Mouse (Mus musculus) kidney, postnatal 14 days (tissue): Measurements from ENCODE around the gene Cldn10.

ENCODE experiments used
- DNase-seq: peaks from one replicate; pipeline ENCODE4 v3.0.0; 2022; ENCODE audit warnings: mixed read lengths

Cldn10 gene

DNA sequence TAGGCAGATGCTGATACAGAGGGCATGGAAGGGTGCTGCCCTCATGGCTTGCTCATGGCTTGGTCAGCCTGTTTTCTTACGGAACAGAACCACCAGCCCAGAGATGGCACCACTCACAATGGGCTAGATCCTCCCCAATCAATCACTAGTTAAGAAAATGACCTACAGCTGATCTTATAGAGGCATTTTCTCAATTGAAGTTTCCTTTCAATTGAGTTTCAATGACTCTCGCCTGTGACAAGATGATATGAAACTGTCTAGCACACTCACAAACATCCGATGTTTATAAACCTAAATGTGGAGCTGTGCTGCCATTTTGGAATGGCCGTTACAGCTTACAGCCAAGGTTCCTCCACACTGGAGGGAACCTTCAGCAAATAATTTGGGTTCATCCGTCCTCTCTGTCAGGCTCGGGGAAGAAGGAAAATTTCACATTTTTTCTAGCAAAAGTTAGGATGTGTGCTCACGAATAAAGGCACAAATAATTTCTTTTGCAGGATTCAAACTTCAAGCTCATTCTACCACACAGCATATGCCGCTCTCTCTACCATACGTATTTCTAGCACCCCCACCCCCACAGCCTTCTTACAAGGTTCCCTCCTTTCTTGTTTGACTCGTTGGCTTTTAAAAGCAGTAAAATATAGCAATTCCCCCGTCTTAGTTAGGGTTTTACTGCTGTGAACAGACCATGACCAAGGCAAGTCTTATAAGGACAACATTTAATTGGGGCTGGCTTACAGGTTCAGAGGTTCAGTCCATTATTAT is 41.8 kb downstream of the Cldn10 start:
- DNase-seq, result no peak

DNA sequence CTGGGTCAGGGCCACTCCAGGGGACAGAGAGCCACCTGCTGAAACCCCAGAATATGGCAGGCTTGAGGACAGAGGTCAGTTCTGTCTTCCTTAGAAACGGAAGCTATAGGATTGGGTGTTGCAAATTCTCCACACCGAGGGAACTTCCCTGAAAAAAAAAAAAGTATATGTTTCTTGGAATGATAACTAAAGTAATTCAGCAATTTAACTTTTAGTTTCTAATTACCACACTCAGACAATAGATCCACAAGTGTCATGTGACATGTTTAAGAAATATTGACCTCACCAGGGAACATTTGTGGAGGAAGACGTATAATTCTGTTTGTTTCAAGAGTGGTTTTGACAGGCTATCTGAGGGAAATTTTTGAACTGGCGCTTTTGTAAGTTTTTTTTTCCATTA is 43.9 kb downstream of the Cldn10 start:
- DNase-seq, result no peak

DNA sequence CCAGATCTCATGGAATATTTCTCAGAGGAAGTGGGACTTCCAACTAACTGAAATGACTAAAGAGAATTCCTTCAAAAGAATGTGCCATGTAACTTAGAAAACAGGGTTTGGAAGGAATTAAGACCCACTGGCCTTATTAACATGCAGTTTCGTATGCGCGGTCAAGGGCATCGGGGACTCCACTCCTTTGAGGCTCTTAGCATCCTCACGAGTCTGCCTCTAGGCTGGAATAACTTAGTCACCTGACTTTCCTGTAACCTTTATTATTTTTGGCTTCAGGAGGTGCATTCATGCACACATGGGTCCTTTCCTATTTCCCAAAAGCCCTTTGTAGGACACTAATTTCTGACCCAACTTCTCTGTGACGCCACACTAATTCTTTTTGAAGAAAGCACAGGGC is 45.5 kb downstream of the Cldn10 start:
- peak; percentile 42 for DNase-seq

DNA sequence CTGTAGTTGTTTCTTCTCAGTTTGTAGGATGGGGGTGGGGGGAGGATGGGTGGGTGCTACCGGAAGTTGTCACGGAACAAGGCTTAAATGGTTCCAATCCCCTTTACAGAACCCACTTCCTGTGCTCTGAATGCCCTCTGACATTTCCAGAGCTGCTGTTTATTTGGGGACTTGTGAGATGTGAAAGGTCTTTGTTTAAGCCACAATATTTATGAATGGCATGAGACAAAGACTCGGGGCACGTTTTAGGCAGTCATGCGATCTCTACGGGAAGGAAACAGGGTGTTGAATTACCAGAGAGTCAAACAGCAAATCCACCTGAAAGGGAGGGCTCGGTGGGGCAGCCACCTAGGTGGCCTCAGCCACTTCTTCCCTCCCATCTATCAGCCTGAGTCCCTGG is 46.6 kb downstream of the Cldn10 start:
- DNase-seq, result no peak

DNA sequence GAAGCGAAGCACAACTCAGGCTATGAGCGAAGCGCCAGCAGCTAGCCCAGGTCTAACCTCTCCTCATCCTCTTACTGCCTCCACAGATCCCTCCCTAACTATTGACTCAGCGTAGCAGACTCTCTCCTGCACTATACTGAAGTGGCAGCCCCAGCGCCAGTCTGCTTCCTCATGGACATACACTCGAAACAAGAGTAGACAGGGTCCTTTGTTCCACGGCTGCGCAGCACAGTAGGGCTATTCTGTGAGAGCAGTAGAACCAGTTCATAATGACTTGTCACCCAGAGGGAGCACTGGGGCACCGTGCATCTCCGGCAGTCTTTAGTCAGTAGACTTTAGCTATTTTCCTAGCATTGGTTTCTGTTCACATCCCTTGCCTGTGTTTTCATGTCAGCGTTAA is 48.4 kb downstream of the Cldn10 start:
- no peak for DNase-seq

DNA sequence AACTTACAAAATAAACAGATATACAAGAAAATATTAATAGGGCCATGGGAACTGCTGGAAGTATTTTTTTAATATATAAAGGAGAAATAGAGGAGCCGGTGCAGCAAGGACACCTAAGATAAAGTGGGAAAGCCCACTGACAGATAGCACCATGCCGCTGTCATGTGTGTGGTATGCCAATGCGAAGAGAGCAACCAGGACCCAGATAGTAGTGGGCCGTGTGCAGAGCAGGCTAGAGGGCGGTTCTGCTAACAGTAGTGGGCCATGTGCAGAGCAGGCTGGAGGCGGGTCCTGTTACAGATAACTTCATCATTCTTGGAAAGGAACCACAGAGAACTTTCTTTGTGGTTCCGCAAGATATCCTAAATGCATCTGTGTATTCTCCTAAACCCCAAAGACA is 49.0 kb downstream of the Cldn10 start:
- DNase-seq, result no peak

DNA sequence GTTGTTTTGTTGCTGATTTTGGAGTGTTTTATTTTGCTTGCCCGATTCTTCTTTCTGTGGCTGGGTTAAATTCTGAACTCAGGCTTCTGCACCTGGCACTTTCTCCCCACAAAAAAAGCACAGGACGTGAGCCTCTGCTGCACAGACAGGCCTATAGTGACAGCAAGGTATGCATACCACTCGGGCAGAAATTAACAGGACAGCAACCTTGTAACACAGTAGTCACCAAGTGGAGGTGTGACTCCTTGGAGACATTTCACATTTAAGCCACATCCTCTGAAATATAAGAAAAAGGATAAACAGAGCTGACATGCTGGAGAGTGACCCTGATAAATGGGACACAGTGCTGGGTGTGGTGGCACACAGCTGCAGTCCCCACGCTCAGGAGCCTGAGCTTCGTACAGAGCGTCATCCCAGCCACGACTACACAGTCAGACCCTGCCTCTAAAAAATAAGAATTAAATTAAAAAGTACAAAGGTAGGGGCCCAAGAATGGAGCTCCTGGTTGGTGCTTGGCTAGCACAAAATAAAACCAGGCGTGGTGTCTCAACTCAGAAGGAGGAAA is 50.9 kb downstream of the Cldn10 start:
- no peak for DNase-seq

DNA sequence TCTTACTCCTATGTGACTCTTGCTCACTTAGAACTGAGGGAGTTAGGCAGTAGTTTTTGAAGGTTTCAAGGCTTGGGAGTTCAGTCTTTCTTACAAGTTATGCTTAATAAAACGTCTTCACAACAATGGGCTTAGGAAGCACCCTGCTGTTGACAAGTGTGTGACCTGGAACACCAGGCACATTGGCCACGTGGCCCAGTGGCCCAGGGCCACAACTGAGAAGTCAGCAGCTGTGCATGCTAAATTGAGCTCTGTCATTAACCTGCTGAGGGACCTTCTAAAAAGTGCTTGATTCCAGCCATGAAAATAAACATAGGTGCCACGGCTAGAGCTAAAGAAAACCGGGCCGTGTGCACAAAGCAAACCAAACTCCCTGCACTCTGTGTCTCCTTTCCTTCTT is 51.7 kb downstream of the Cldn10 start:
- DNase-seq, result peak; percentile 50

DNA sequence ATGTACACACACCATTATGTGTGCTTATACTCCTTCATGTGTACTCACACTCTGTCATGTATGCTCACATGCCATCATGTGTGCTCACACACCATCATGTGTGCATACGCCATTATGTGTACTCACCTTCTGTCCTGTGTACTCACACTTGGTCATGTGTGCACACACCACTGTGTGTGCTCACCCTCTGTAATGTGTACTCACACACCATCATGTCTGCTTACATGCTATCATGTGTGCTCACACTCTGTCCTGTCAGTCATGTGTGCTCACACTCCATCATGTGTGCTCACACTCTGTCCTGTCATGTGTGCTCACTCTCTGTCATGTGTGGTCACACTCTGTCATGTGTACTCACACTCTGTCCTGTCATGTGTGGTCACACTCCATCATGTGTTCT is 52.3 kb downstream of the Cldn10 start:
- no peak for DNase-seq

DNA sequence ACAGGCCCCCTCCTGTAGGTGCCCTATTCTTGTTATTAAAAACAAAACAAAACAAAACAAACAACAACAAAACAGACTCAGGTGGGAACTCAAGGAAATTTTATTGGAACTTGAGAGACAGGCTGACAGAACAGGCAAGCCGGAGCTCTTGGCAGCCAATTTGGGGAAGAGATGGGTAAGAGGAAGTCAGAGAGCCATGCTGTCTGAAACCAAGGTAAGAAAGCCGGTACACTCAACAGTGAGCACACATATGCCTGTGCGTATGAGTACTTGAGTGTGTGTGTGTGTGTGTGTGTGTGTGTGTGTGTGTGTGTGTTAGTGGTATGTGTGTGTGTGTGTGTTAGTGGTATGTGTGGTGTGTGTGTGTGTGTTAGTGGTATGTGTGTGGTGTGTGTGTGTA is 54.6 kb downstream of the Cldn10 start:
- DNase-seq, result no peak

DNA sequence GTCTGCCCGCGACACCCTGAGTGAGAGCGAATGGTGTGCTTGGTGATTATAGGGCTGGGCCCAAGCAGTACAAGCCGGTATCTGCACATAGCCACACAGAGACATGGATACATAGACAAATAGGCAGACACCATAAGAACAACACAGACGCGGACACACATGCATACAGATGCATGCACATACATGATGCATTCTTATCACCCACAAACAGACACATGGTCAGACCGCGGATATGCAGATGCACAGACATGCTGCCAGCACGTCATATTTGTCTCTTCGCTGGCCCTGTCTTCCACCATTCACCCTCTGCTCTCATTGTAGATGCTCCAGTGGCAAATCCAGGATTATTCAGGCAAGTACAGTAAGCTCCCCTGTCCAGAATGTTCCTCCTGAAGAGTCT is 59.1 kb downstream of the Cldn10 start:
- no peak for DNase-seq

DNA sequence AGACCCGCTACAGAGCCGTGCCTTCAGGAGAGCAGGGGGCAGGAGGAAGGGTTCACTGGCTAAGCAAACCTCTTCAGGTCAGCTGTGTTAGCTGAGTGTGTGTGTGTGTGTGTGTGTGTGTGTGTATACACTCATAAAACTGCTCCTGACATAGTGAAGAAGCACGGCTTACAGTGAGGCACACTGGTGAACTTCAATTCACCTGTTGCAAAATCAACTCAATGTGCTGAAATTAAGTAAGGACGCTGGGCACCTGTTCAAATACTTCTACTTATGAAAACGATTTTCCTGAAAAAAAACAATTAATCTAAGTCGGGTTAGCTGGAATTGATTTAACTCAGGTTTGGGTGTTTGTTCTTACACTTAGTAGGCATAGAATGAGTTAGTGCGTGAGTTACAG is 60.5 kb downstream of the Cldn10 start:
- no peak for DNase-seq

DNA sequence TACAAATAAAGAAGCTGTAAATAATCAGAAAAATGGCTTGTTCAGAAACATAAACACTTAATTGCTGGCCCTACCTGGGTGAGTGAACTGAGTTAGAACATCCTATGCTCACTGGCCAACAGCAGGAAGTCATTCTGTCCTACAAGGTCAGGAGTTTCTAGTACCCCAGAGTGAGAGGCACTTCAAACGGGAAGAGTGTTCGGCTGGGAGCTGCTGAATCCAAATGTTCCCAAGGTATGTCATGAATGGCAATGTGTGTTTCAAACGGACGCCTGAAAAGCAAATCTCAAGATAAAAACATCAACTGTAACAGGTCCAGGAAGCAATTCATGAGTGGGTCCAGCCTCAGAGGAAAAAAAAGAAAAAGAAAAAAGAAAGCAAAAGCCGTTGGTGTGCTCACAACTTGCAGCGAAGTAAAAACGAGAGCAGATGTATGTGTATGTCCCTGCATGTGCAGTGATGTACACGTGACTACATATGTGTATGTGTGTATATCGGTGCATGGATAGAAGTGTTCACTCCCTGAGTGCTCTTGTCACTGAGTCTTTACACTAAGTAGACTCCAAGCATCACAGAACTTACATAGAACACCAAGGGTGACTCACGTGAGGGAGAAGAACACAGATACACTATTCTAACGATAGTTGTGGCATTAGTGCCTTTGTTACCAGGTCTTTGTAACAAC is 62.4 kb downstream of the Cldn10 start:
- no peak for DNase-seq

DNA sequence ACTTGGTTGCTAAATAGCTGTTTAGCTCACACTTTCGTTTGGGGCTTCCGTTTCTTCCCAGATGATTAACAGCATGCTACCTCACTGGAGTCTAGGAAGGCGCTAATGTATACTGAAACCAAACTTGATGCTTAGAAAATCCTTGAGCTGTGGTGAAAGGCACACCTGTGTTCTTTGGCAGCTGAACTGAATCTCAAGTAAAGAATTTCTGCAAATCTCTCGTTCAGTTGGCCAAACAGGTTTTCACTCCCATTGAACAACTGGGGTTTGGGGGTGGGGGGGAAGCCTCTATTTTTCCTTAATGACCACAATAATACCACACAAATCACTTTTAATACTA is 63.0 kb downstream of the Cldn10 start:
- no peak for DNase-seq

DNA sequence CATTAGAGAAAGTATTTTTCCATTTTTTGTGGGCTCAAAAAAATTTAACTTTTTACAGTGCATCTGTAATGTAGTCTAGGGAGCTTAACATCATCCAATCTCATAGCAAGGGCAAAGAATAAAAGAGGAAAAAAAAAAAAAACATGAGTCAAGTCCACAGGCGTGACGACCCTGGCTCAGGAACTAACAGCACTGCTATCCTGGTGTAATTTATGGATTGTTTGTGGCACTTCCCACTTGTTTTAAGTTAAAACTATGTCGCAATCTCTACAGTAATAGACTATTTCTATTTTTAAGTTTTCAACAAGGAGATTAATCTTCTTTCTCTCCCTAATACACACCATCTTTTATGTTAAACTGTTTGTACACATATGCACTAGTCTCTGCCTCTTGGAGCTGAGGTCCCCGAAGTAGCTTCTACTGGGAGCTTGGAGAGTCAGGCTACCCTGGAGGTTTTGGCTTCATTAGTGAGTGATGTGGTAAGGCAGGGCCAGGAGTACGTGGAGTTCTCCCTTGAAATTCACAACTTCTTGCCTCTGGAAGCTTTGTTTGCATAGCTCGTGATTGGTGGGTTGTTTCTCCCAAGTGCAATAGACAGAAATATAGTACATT is 63.9 kb downstream of the Cldn10 start:
- no peak for DNase-seq

DNA sequence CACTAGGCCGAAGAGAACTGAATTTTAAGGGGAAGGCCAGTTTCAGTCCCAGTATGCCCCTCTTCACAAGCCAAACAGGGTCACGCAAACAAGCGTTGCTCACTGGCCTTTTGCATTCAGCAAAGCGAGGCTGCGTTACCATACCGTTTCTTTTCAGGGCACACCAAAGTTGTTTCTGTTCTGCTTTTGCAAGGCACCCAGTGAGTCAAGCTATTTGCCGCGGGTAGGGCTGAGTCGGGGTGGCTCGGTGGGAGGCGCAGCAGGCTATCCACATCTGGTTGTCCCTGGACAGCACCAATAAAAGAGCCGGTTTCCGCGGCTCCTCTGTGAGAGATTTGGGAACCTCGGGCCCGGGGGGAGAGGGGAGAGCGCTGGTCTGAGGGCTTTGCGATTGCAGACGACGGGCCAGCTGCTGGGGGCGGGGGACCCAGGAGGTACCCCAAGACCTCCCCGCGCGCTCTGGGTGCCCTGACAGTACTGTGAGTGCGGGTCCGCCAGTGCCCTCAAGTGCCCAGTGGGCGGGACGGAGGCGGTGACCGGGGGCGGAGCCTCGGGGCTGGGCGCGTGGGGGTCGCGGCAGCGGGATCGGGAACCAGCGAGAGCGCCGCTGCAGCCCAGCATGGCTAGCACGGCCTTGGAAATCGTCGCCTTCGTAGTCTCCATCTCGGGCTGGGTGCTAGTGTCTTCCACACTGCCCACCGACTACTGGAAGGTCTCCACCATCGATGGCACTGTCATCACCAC is 66.8 kb downstream of the Cldn10 start:
- DNase-seq, result peak; percentile 78

DNA sequence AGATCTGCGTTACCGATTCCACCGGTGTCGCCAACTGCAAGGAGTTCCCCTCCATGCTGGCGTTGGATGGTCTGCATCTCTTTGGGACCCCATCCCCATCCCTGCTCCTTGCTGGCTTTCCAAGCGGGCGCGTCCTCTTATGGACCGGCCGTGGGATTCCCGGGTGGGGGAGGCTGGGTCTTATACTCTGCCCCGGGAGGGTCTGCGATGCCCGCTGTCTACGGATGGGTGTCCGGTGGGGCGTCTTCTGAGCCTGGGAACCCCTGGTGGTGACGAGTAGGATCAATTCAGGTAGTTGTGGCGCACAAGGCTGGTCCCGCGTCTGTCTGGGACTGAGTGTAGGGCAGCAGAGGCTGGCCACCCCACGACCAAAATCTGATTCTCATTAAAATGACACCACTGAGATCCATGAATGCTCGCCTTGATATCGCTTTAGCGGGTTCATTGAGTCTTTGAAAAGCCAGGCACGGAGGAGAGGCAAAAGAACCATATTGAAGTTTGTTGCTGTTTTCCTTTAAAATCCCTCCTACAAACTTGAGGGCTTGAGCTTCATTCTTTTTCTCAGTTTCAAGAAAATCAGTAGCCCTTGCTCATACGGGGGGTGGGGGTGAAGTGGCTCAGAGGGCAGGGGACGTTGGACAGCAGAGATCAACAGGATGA is 67.6 kb downstream of the Cldn10 start:
- DNase-seq, result no peak

DNA sequence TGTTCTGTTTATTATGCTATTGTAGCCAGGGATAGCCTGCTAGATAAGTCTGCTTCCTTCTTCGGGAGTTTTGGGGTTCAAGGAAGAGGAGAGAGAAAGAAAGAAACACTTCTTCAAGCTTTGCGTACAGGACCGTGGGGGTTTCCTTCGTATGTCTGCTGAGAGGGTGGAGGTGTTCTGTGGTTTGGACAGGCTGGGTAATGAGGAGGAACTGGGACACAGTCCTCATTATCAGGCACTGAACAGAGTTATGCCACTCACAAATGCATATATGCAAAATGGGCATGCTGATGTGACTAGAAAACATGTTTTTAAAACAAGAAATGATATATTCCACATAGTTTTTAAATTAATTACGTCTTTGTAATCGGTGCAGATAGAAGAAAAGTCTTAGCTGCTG is 68.9 kb downstream of the Cldn10 start:
- DNase-seq, result no peak

DNA sequence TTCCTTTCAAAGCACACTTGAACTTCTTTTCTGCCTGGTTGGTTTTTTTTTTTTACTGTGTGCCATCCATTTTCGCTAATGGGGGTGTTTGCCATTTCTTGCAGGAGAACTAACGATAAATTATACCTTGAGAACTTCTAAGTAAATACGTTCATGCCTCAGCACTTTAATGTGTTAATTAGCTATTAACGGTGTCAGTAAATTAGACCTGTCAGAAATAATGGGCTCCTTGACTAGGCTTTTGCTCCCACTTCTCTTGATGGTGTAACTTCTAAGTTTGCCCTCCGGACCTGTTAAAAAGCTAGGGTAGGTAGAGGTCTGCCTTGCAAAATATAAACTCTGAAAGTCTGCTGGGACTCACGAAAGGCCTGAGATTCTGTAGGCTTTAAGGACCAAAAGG is 70.6 kb downstream of the Cldn10 start:
- DNase-seq, result no peak

DNA sequence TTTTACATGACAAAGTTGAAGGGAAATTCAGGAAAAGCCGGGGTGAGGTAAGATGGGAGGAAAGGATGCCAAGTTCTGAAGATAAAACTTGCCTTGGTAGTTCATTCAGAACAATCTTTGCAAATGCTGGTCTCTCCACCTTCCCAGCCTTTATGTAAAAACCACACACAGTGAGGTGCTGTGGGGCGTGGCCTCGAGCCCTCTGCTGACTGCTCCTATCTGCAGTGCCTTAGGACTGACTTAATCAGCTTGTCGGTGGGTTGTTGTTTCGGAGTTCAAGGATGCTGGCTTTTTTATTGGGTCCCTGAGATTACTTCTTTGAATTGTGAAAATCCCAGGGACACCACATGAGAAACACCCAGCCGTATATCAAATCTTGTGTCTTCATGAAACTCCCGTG is 74.5 kb downstream of the Cldn10 start:
- DNase-seq, result no peak

DNA sequence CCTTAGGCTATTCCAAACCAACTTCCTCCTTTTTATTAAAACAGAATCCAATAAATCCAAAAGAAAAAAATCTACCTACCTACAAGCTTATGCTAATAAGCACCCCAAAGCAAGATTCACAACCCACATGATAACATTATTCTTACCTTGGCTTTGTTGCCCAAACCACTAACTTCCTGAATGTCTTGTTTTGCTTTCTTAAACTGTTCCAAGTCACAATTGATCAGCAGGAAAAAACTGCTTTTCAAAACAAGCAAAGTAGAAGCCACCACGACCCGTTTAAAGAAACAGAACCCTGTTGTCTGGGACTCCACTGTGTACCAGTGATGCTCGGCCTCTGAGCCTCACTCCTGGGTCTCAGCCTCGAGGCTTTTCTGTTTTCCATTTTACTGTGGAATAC is 77.2 kb downstream of the Cldn10 start:
- no peak for DNase-seq

DNA sequence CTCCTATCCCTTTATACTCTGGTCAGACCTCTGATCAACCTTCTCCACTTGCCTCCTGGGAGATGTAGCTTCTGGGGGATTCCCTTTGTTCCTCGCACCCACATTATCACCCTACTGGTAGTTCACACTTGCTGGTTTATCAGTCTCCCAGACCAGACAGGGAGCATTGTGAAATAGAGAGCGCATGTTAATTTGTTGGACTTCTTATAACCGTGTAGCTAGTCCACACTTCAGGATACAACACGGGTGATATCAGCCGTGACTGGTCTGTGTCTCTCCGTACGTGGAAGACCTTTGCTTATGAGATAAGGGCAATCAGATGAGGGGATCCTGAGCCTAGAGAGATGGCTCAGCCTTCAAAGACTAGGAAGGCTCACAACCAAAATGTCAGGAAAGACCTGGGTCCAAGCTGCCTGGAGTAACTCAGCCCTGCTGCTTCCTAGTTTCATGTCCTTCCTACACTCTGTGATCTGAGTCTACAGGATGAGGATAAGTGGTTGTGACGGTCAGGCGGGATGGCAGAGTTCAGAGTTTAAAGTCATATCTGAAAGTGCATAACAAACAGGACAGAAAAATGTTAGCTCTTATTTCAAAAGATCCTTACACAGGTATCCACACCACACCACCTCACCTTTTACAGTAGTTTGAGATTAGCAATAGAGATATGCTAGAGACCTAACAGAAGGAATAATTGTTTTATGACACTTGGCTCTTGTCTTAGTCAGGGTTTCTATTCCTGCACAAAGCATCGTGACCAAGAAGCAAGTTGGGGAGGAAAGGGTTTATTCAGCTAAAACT is 78.5 kb downstream of the Cldn10 start:
- no peak for DNase-seq
